Mouse (Mus musculus) liver, adult 2 months (tissue): ENCODE data around the gene Vps13d.

ENCODE experiments used
- CTCF ChIP-seq: fragments of 200-500 bp; IDR thresholded peaks from 2 replicates; pipeline ENCODE4 v1.5.1; 2011; ENCODE audit warnings: low read depth, low read length, control low read depth
- POLR2A ChIP-seq: fragments of 200-500 bp; IDR thresholded peaks from 2 replicates; pipeline ENCODE4 v1.6.1; 2011; ENCODE audit warnings: low read length, control low read depth; ENCODE audit not compliant: insufficient read depth; ENCODE audit errors: extremely low read depth

GRCm38 (mm10) chr4:144956293-144956692, 238.5 kb downstream of the Vps13d start:
- TF ChIP-seq CTCF (no peak), POLR2A (no peak)
